Mouse (Mus musculus) mouse trophoblast stem cell (cell line): ENCODE data around the gene Rras2.

Source experiments
- in situ Hi-C, 2 experiments: fragments of 300-500 bp; cut with MseI, MboI; formaldehyde crosslinking; loops; 2 replicates in 1 of 2; 3 replicates in 1 of 2; pipeline ENCODE4 v1.15.1; 2025

Gene Rras2

GRCm38 (mm10) chr7:114071851-114072616, 45.5 kb downstream of the Rras2 start:
- in situ Hi-C loops, result no loop called here

DNA sequence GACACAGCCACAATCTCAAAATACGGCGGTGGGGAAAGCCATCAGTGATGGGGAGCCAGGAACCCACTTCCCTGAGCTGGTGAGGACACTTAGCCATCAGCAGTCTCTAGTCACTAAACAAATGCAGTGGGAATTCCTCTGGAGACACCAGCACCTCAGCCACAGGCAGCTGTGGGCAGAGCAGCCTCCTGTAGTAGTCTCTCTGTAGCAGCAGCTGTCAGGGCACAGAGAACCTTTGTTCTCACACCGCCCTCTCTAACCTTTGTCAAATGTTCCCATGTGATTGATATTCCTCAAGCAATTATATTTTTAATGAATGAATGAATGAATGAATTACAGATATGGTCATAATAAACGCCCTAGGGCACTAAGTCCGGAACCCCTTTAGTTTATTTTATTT, 46.2 kb downstream of the Rras2 start:
- in situ Hi-C loops, result no loop called here

GRCm38 (mm10) chr7:114070458-114070840, 47.1 kb downstream of the Rras2 start:
- in situ Hi-C loops, result no loop called here

- in situ Hi-C loops, result loop anchor here (10.0 kb wide), 1 partner anchor 125 kb away; no protein-coding TSS in a partner anchor
Measured at GRCm38 (mm10) chr7:114069726-114070457, 47.7 kb downstream of the Rras2 start.

- in situ Hi-C loops, result loop anchor here (10.0 kb wide), 1 partner anchor 126 kb away; no protein-coding TSS in a partner anchor
Measured at GRCm38 (mm10) chr7:114068956-114069533, 48.5 kb downstream of the Rras2 start.

DNA sequence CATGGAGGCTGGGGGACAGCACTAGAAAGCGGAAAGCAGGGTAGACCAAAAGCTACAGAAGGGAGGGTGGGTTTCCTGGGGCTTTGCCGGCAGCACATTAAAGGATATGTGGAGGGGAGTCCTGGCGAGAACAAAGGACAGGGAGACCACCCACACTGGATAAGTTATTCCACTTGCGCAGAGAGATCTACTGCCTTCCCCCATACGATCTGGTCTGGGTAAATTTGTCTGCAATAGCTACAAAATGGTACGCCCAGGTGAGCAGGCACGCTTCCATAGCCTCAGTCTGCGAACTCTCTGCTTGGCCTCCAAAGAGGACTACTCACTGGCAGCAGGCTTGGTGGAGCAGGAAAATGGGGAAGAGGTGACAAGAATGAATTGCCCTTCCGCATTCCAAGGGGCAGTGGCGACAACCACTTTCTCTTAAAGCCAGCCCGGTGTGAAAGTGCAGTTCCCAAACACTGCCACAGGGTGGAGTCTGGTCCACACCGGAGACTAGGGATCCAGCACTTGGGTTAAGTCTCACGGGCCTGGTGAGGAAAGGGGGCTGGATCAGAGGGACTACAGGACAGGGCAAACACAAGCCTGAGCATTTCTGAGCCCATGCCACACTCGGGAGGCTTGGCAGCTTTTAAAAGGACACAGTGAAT, 50.9 kb downstream of the Rras2 start:
- in situ Hi-C loops, result loop anchor here (10.0 kb wide), 1 partner anchor 128 kb away; no protein-coding TSS in a partner anchor

- in situ Hi-C loops, result loop anchor here (10.0 kb wide), 1 partner anchor 129 kb away; no protein-coding TSS in a partner anchor
Measured at GRCm38 (mm10) chr7:114065407-114066185, 52.0 kb downstream of the Rras2 start.

DNA sequence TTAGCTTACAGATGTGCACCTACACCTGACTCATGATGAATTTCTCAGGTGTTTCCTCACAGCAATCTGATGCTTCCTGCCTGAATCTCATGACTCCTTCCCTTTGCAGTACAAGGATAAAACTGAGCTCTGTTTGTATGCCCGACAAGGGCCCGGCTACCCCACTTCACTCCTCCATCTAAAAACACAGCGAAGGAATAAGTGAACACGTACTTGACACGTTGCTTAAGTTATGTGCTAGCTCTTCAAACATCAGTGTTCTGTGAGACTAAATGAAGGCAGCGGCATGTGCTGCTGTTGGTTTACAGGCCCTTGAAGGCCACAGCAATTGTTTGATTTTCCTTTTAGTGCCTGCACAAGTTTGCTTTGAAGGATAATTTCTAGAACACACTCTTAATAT, 53.6 kb downstream of the Rras2 start:
- in situ Hi-C loops, result loop anchor here (10.0 kb wide), 1 partner anchor 131 kb away; no protein-coding TSS in a partner anchor

GRCm38 (mm10) chr7:114063534-114063933, 54.0 kb downstream of the Rras2 start:
- in situ Hi-C loops, result loop anchor here (10.0 kb wide), 1 partner anchor 131 kb away; no protein-coding TSS in a partner anchor

DNA sequence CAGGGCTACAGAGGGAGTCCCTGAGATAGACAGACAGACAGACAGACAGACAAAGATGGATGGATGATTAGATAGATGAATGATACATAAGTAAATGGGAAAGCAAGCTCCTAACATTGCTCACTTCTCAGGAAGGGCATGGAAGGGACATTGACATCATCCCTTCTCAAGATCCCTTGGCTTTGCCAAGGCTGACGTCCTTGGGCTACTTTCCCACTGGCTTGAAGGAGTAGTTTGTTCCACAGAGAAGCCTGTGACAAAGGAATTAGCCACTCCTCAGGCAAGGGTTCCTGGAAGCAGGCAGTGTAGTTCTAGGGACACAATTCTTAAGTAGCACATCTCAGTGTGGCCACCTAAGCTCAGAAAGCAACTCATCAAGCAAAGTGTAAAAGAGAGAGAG, 55.1 kb downstream of the Rras2 start:
- in situ Hi-C loops, result loop anchor here (10.0 kb wide), 1 partner anchor 132 kb away; no protein-coding TSS in a partner anchor

DNA sequence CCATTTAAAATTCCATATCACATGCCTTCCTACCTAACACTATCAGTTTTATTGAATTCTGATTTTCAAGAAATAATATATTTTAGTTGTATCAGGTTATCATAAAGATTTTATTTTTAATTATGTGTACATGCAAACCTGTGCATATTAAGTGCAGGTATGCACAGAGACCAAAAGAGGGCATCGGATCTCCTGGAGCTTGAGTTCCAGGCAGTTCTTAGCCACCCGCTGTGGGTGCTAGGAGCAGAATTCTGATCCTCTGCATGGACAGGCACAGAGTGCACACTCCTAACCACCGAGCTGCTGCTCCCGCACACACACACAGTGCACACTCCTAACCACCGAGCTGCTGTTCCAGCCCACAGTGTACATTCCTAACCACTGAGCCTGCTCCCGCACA, 57.1 kb downstream of the Rras2 start:
- in situ Hi-C loops, result loop anchor here (10.0 kb wide), 1 partner anchor 134 kb away; no protein-coding TSS in a partner anchor

DNA sequence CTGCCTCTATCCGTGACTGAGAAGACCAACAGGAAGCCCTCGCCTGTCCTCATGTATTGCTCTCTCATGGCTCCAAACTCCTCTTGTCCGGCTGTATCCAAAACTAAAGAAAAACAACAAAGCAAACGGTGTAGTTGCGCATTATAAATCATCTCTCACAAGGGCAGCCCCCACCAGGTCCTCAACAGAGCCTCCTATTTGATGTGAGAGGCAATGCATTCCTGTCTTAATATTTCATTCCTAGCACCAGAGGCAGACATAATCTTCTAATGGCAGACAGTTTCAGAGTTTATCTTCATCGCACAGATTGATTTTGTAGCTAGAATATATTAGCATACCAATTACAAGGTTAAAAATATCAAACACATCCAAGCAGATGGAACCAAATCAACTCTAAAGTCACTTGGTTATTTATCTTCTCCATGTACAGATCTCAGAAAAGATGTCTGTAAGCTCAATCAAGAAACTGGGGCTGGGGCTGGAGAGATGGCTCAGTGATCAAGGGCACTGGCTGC, 58.6 kb downstream of the Rras2 start:
- in situ Hi-C loops, result no loop called here

GRCm38 (mm10) chr7:114058166-114058565, 59.4 kb downstream of the Rras2 start:
- in situ Hi-C loops, result no loop called here

GRCm38 (mm10) chr7:114053720-114054119, 63.9 kb downstream of the Rras2 start:
- in situ Hi-C loops, result no loop called here

GRCm38 (mm10) chr7:114045814-114046213, 71.8 kb downstream of the Rras2 start:
- in situ Hi-C loops, result no loop called here

- in situ Hi-C loops, result no loop called here
Measured at GRCm38 (mm10) chr7:114043929-114044549, 73.5 kb downstream of the Rras2 start.

GRCm38 (mm10) chr7:114042973-114043928, 74.3 kb downstream of the Rras2 start:
- in situ Hi-C loops, result no loop called here

- in situ Hi-C loops, result no loop called here
Measured at GRCm38 (mm10) chr7:114041349-114041748, 76.2 kb downstream of the Rras2 start.

- in situ Hi-C loops, result no loop called here
Measured at GRCm38 (mm10) chr7:114037237-114037636, 80.3 kb downstream of the Rras2 start.
